Mouse (Mus musculus) cortical plate, adult 2 months (tissue): ENCODE measurements around the gene Sgtb. TPM values are rescaled to one million over a fixed set of nuclear protein-coding genes. Genes with fewer than 3 reads are reported as not detected.

ENCODE experiments used
- H3K27ac ChIP-seq: fragments of 200-500 bp; 2 replicates; pipeline ENCODE4 v1.5.1; 2012; ENCODE audit warnings: low read length, control low read depth, inconsistent platforms; ENCODE audit not compliant: insufficient read depth
- H3K4me1 ChIP-seq: fragments of 200-500 bp; 2 replicates; pipeline ENCODE4 v1.6.1; 2011; ENCODE audit warnings: low read length; ENCODE audit not compliant: control insufficient read depth, insufficient read depth
- H3K4me3 ChIP-seq: fragments of 200-500 bp; 2 replicates; pipeline ENCODE4 v1.5.1; 2011; ENCODE audit warnings: mild to moderate bottlenecking, low read length, control low read depth; ENCODE audit not compliant: insufficient read depth
- CTCF ChIP-seq: fragments of 200-500 bp; IDR thresholded peaks from 2 replicates; pipeline ENCODE4 v1.5.1; 2011; ENCODE audit warnings: mild to moderate bottlenecking, control low read depth, low read length; ENCODE audit not compliant: insufficient read depth; ENCODE audit errors: extremely low read depth
- POLR2A ChIP-seq: fragments of 200-500 bp; IDR thresholded peaks from 2 replicates; pipeline ENCODE4 v1.6.1; 2011; ENCODE audit warnings: mild to moderate bottlenecking, low read length, control low read depth; ENCODE audit not compliant: insufficient read depth; ENCODE audit errors: extremely low read depth
- polyA plus RNA-seq: library from polyadenylated mRNA; depleted of rRNA; stranded (reverse); fragments of >200 nt; gene quantifications from 2 replicates; pipeline ENCODE4 v1.2.3, GENCODE M21; 2012

The Sgtb gene
- polyA plus RNA-seq, 1 experiment, result 99.2 TPM

GRCm38 (mm10) chr13:104123662-104124381 is 14.3 kb downstream of the Sgtb start:
- no peak for TF ChIP-seq CTCF
- no peak for TF ChIP-seq POLR2A
- no peaks in the 10 kb centered on the region; the same call in 1 of the 2 replicates for H3K4me1 ChIP-seq

GRCm38 (mm10) chr13:104132561-104132960 is 23.0 kb downstream of the Sgtb start:
- Histone ChIP-seq H3K27ac (no peak overlapping the region), H3K4me1 (no peaks in the 10 kb centered on the region), H3K4me3 (no peak overlapping the region)
- TF ChIP-seq CTCF, result no peak
- no peak for TF ChIP-seq POLR2A

More at GRCm38 (mm10) chr13:104123662-104124381, 14.3 kb downstream of the Sgtb start:
- Histone ChIP-seq H3K4me3 (no peak overlapping the region), H3K27ac (no peak overlapping the region)

GRCm38 (mm10) chr13:104134510-104135085 is 25.1 kb downstream of the Sgtb start:
- Histone ChIP-seq H3K4me1 (no peaks in the 10 kb centered on the region), H3K27ac (no peak overlapping the region; the same call in 1 of the 2 replicates), H3K4me3 (no peak overlapping the region)
- no peak for TF ChIP-seq POLR2A
- TF ChIP-seq CTCF, result no peak

- H3K4me1 ChIP-seq, result no peaks in the 10 kb centered on the region
- TF ChIP-seq POLR2A, result 0 out of 2 replicates have a peak, but pooled peaks have one; percentile 34
- TF ChIP-seq CTCF, result peak; percentile 71
- H3K4me3 ChIP-seq, result no peak overlapping the region
- no peak overlapping the region for H3K27ac ChIP-seq
These were observed 30.0 kb downstream of the Sgtb start for GRCm38 (mm10) chr13:104139369-104140209.

- Histone ChIP-seq H3K4me3 (no peak overlapping the region), H3K4me1 (no peaks in the 10 kb centered on the region), H3K27ac (no peak overlapping the region)
- TF ChIP-seq POLR2A (no peak), CTCF (no peak)
These were observed 35.3 kb downstream of the Sgtb start for GRCm38 (mm10) chr13:104144871-104145270.

- Histone ChIP-seq H3K27ac (no peak overlapping the region), H3K4me1 (no peaks in the 10 kb centered on the region), H3K4me3 (no peak overlapping the region)
- no peak for TF ChIP-seq POLR2A
- TF ChIP-seq CTCF, result no peak
These were observed 36.1 kb downstream of the Sgtb start for GRCm38 (mm10) chr13:104145646-104146045.

- no peak overlapping the region for H3K27ac ChIP-seq
- TF ChIP-seq POLR2A (no peak), CTCF (no peak)
- no peaks in the 10 kb centered on the region for H3K4me1 ChIP-seq
- H3K4me3 ChIP-seq, result no peak overlapping the region
These were observed 44.6 kb downstream of the Sgtb start for GRCm38 (mm10) chr13:104154180-104154579.

- TF ChIP-seq POLR2A (no peak), CTCF (no peak)
- Histone ChIP-seq H3K4me1 (no peaks in the 10 kb centered on the region), H3K27ac (no peak overlapping the region), H3K4me3 (no peak overlapping the region)
These were observed 45.6 kb downstream of the Sgtb start for GRCm38 (mm10) chr13:104155106-104155505.

- TF ChIP-seq POLR2A (no peak), CTCF (no peak)
- H3K4me1 ChIP-seq, result no peaks in the 10 kb centered on the region
- no peak overlapping the region for H3K27ac ChIP-seq
- H3K4me3 ChIP-seq, result no peak overlapping the region
These were observed 46.1 kb downstream of the Sgtb start for GRCm38 (mm10) chr13:104155686-104156085.

- H3K27ac ChIP-seq, result no peak overlapping the region
- no peak for TF ChIP-seq POLR2A
- TF ChIP-seq CTCF, result no peak
These were observed 62.2 kb downstream of the Sgtb start for GRCm38 (mm10) chr13:104171711-104172110.

More at GRCm38 (mm10) chr13:104171711-104172110, 62.2 kb downstream of the Sgtb start:
- Histone ChIP-seq H3K4me1 (no peaks in the 10 kb centered on the region; the same call in 1 of the 2 replicates), H3K4me3 (no peak overlapping the region)
